Mouse (Mus musculus) heart, embryonic 10.5 days (tissue): ENCODE data around the gene Sprr2i. TPM values are rescaled to one million over a fixed set of nuclear protein-coding genes. Genes with fewer than 3 reads are reported as not detected.

ENCODE experiments used
- polyA plus RNA-seq: library from polyadenylated mRNA; unstranded; fragments of >200 nt; fragmentation: Nextera tagmentation; extraction: Ambion mirVana; gene quantifications from 2 replicates; pipeline ENCODE4 v1.2.1, GENCODE M21; 2016

Gene Sprr2i
- polyA plus RNA-seq, 1 experiment from 2014 or later, result not detected

Other genes with a start within 250 kb of the Sprr2i start
- gene Sprr2a1, start 192.2 kb upstream of the Sprr2i start, polyA plus RNA-seq, result not detected in 2 replicates
- gene Sprr2a2, start 192.1 kb upstream of the Sprr2i start, polyA plus RNA-seq, result 0.84 and 1.4 TPM in 2 replicates
- gene Sprr2a3, start 122.6 kb upstream of the Sprr2i start, polyA plus RNA-seq, result not detected in 2 replicates
- gene Sprr2b, start 91.4 kb upstream of the Sprr2i start, polyA plus RNA-seq, result 0.18 TPM in 1 of 2 replicates, not detected in the other
- gene Sprr2d, start 68.9 kb upstream of the Sprr2i start, polyA plus RNA-seq, result not detected in 2 replicates
- not detected in 2 replicates for gene Sprr2e, start 55.8 kb upstream of the Sprr2i start, polyA plus RNA-seq
- 0.24 TPM in 1 of 2 replicates, not detected in the other for gene Sprr2f, start 42.8 kb upstream of the Sprr2i start, polyA plus RNA-seq
- gene Sprr2h, start 22.3 kb upstream of the Sprr2i start, polyA plus RNA-seq, result not detected in 2 replicates
- not detected in 2 replicates for gene Sprr2j-ps, start 10.1 kb downstream of the Sprr2i start, polyA plus RNA-seq
- gene Gm9774, start 21.4 kb downstream of the Sprr2i start, polyA plus RNA-seq, result 5.8 and 6.8 TPM in 2 replicates
- not detected in 2 replicates for gene Sprr2k, start 24.6 kb downstream of the Sprr2i start, polyA plus RNA-seq
- not detected in 2 replicates for gene Sprr1b, start 30.8 kb downstream of the Sprr2i start, polyA plus RNA-seq
- gene Sprr3, start 50.7 kb downstream of the Sprr2i start, polyA plus RNA-seq, result not detected in 2 replicates
- 0.37 TPM in 1 of 2 replicates, not detected in the other for gene Sprr1a, start 77.9 kb downstream of the Sprr2i start, polyA plus RNA-seq
- gene Sprr4, start 92.5 kb downstream of the Sprr2i start, polyA plus RNA-seq, result not detected in 2 replicates
- gene 2310046K23Rik, start 126.5 kb downstream of the Sprr2i start, polyA plus RNA-seq, result not detected in 2 replicates
- not detected in 2 replicates for gene Ivl, start 165.7 kb downstream of the Sprr2i start, polyA plus RNA-seq
- gene Smcp, start 181.0 kb downstream of the Sprr2i start, polyA plus RNA-seq, result not detected in 2 replicates
- not detected in 2 replicates for gene 2210017I01Rik, start 199.5 kb downstream of the Sprr2i start, polyA plus RNA-seq
- gene Lce6a, start 213.7 kb downstream of the Sprr2i start, polyA plus RNA-seq, result not detected in 2 replicates
- not detected in 2 replicates for gene Lce1a1, start 240.3 kb downstream of the Sprr2i start, polyA plus RNA-seq
- not detected in 2 replicates for gene Lce1b, start 248.9 kb downstream of the Sprr2i start, polyA plus RNA-seq